Comparison of ENCODE assay signal across 12 mouse cellular contexts in the genomic region with DNA sequence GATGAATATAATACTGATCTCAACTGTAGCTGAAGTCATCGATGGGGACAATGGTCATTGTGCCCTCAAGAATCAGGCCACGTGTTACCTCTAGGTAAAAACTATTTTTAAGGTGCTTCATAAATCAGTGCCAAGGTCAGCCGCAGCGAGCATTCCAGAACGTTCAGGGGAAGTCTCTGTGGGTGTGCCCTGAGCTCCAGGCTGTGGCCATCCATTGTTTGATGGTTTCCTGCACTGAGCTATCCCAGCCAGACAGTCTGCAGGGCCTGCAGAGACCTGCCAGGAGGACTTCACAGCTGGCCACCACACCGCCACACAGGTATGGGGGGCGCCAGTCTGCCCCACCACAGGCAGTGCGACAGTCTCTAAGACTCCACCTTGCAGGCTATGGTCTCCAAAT.
DNase-seq lines count a peak whose midpoint lies in the region; ATAC-seq and TF ChIP-seq lines count a peak whose summit lies in the region.
"Had no signal": no experiment of that assay in that cellular context is flagged by ENCODE, and none has a peak within 500 bp of the region (broad histone marks: within the 10 kb centered on the region; RNA-seq: fewer than 3 reads in every experiment).

No protein-coding gene starts in this region.

- H3K4me1 ChIP-seq in embryonic facial prominence, embryonic 13.5 days: no peaks in the 10 kb centered on the region
- H3K4me1 ChIP-seq in lung, adult 2 months (ENCODE audit: control insufficient read depth, insufficient read depth, low read length): peaks cover 6% of the 10 kb centered on the region
- no peaks in the 10 kb centered on the region for H3K4me1 ChIP-seq in hindbrain, embryonic 11.5 days (replicated peaks; ENCODE audit: control insufficient read depth, insufficient read depth, low read length)
- H3K4me1 ChIP-seq in forebrain, embryonic 13.5 days: no peaks in the 10 kb centered on the region
- H3K4me1 ChIP-seq: heart, embryonic 15.5 days had no signal

- H3K9ac ChIP-seq in embryonic facial prominence, embryonic 13.5 days: no peak overlapping the region
- H3K9ac ChIP-seq in hindbrain, embryonic 11.5 days (ENCODE audit: low read depth, low read length): no peak overlapping the region
- H3K9ac ChIP-seq in forebrain, embryonic 13.5 days: no peak overlapping the region
- H3K9ac ChIP-seq: heart, embryonic 15.5 days had no signal

- TF ChIP-seq CTCF in gastrocnemius, adult 2 months (IDR thresholded peaks at IDR 0.05): no peak
- no peak for TF ChIP-seq CTCF in lung, adult 2 months (IDR thresholded peaks at IDR 0.05; ENCODE audit: insufficient read depth, low read length)

- intact Hi-C loops in gastrocnemius, adult 2 months (cut with DNase I): no loop called here
- intact Hi-C loops in heart, postnatal 36 days (cut with DNase I): no loop called here

- H3K4me3 ChIP-seq in gastrocnemius, adult 2 months: no peak overlapping the region
- no peak overlapping the region for H3K4me3 ChIP-seq in embryonic facial prominence, embryonic 13.5 days
- H3K4me3 ChIP-seq in lung, adult 2 months (replicated peaks; ENCODE audit: extremely low read depth, low read depth, low read length): no peak overlapping the region
- no peak overlapping the region for H3K4me3 ChIP-seq in hindbrain, embryonic 11.5 days (ENCODE audit: low read depth, low read length)
- no peak overlapping the region for H3K4me3 ChIP-seq in forebrain, embryonic 13.5 days
- H3K4me3 ChIP-seq: erythroblast, embryonic 14.5 days; heart, embryonic 15.5 days had no signal

- peak overlapping the region; percentile 74 for H3K27ac ChIP-seq in gastrocnemius, adult 2 months
- H3K27ac ChIP-seq in embryonic facial prominence, embryonic 13.5 days: no peak overlapping the region
- no peak overlapping the region for H3K27ac ChIP-seq in hindbrain, embryonic 11.5 days (ENCODE audit: low read depth, low read length)
- H3K27ac ChIP-seq in forebrain, embryonic 13.5 days: no peak overlapping the region
- H3K27ac ChIP-seq: heart, embryonic 15.5 days had no signal

- WGBS in embryonic facial prominence, embryonic 13.5 days: 73% methylated on average over 8 of the region's 8 CpGs
- WGBS in lung, adult 2 months: 44% methylated on average over 8 of the region's 8 CpGs
- WGBS in hindbrain, embryonic 11.5 days: 78% methylated on average over 8 of the region's 8 CpGs
- WGBS in forebrain, embryonic 13.5 days: 84% methylated on average over 8 of the region's 8 CpGs

- peaks cover 6% of the 10 kb centered on the region for H3K27me3 ChIP-seq in embryonic facial prominence, embryonic 13.5 days
- no peaks in the 10 kb centered on the region for H3K27me3 ChIP-seq in hindbrain, embryonic 11.5 days (ENCODE audit: control insufficient read depth, insufficient read depth, low read length)
- no peaks in the 10 kb centered on the region for H3K27me3 ChIP-seq in forebrain, embryonic 13.5 days
- H3K27me3 ChIP-seq: heart, embryonic 15.5 days; Patski had no signal

- H3K36me3 ChIP-seq in embryonic facial prominence, embryonic 13.5 days: no peaks in the 10 kb centered on the region
- no peaks in the 10 kb centered on the region for H3K36me3 ChIP-seq in hindbrain, embryonic 11.5 days (ENCODE audit: control insufficient read depth, insufficient read depth, low read length)
- no peaks in the 10 kb centered on the region for H3K36me3 ChIP-seq in forebrain, embryonic 13.5 days (ENCODE audit: poor library complexity, severe bottlenecking)
- H3K36me3 ChIP-seq: heart, embryonic 15.5 days had no signal

- peak; percentile 40 for DNase-seq in gastrocnemius, adult 2 months
- no peak for DNase-seq in gastrocnemius, adult 8-10 months (ENCODE audit: low spot score in 2 of 2)
- DNase-seq in heart, postnatal 36 days: peak; percentile 49 to 57
- no peak for DNase-seq in lung, adult 2 months
- no peak for DNase-seq in frontal cortex, postnatal 10 days (ENCODE audit: low spot score in 2 of 2)
- DNase-seq in hindbrain, embryonic 11.5 days (ENCODE audit: low spot score): no peak
- DNase-seq: cerebellum, postnatal 36 days had no signal

- TF ChIP-seq POLR2A in lung, adult 2 months (IDR thresholded peaks at IDR 0.05; ENCODE audit: borderline replicate concordance, extremely low read depth, low read depth, low read length): 0 out of 2 replicates have a peak, but pooled peaks have one; percentile 21

- no peaks in the 10 kb centered on the region for H3K9me3 ChIP-seq in embryonic facial prominence, embryonic 13.5 days
- no peaks in the 10 kb centered on the region for H3K9me3 ChIP-seq in hindbrain, embryonic 11.5 days (ENCODE audit: control insufficient read depth, low read length)
- no peaks in the 10 kb centered on the region for H3K9me3 ChIP-seq in forebrain, embryonic 13.5 days (replicated peaks)
- H3K9me3 ChIP-seq: heart, embryonic 15.5 days had no signal

- 0 out of 2 replicates have a peak, but pooled peaks have one; percentile 20 for ATAC-seq in embryonic facial prominence, embryonic 13.5 days (ENCODE audit: insufficient number of reproducible peaks, insufficient read depth, low FRiP score, low TSS enrichment, low read depth)
- no peak for ATAC-seq in hindbrain, embryonic 11.5 days (ENCODE audit: low FRiP score)
- no peak for ATAC-seq in forebrain, embryonic 13.5 days
- ATAC-seq: Patski had no signal

- H3K4me2 ChIP-seq in embryonic facial prominence, embryonic 13.5 days: no peak overlapping the region
- H3K4me2 ChIP-seq in hindbrain, embryonic 11.5 days (replicated peaks; ENCODE audit: low read depth, low read length): no peak overlapping the region
- no peak overlapping the region for H3K4me2 ChIP-seq in forebrain, embryonic 13.5 days
- H3K4me2 ChIP-seq: heart, embryonic 15.5 days had no signal

Comparison
In these comparisons a context has a peak if more than half of its experiments do, and no peak if none do; other contexts are left out.
1. DNase-seq: peak in gastrocnemius, adult 2 months (single experiment) and heart, postnatal 36 days (2 of 2); none in gastrocnemius, adult 8-10 months (0 of 2), lung, adult 2 months (single experiment), frontal cortex, postnatal 10 days (0 of 2) and hindbrain, embryonic 11.5 days (single experiment).